Mouse (Mus musculus) limb, embryonic 12.5 days (tissue): ENCODE measurements around the gene Il1f10. TPM values are rescaled to one million over a fixed set of nuclear protein-coding genes. Genes with fewer than 3 reads are reported as not detected.
A peak's percentile ranks its signal among the peaks of the same experiment; 100 is the strongest.

Experiments used
- ATAC-seq: fragments of 200-750 bp; cut with Nextera tagmentation; 2 replicates; pipeline ENCODE4 v1.8.0; 2017; ENCODE audit warnings: low read depth, moderate TSS enrichment; ENCODE audit not compliant: insufficient number of reproducible peaks, insufficient read depth, low FRiP score, low TSS enrichment
- H3K27ac ChIP-seq: fragments of 300-500 bp; sonication (generic); 2 replicates; pipeline ENCODE4 v1.5.1; 2016; ENCODE audit warnings: mild to moderate bottlenecking, moderate library complexity
- H3K27me3 ChIP-seq: fragments of 300-500 bp; sonication (generic); 2 replicates; pipeline ENCODE4 v1.6.1; 2016; ENCODE audit warnings: mild to moderate bottlenecking, moderate library complexity
- H3K36me3 ChIP-seq: fragments of 300-500 bp; sonication (generic); 2 replicates; pipeline ENCODE4 v1.6.1; 2016; ENCODE audit warnings: mild to moderate bottlenecking, moderate library complexity
- H3K4me1 ChIP-seq: fragments of 300-500 bp; sonication (generic); replicated peaks from 2 replicates; pipeline ENCODE4 v1.6.1; 2016
- H3K4me2 ChIP-seq: fragments of 300-500 bp; sonication (generic); 2 replicates; pipeline ENCODE4 v1.6.1; 2016; ENCODE audit warnings: mild to moderate bottlenecking, moderate library complexity
- H3K4me3 ChIP-seq: fragments of 300-500 bp; sonication (generic); replicated peaks from 2 replicates; pipeline ENCODE4 v1.5.1; 2016; ENCODE audit warnings: mild to moderate bottlenecking
- H3K9ac ChIP-seq: fragments of 300-500 bp; sonication (generic); replicated peaks from 2 replicates; pipeline ENCODE4 v1.6.1; 2016; ENCODE audit warnings: mild to moderate bottlenecking, moderate library complexity
- H3K9me3 ChIP-seq: fragments of 300-500 bp; sonication (generic); 2 replicates; pipeline ENCODE4 v1.6.1; 2016; ENCODE audit warnings: mild to moderate bottlenecking, moderate library complexity
- WGBS: fragments of 180-500 bp; shearing (Covaris S2); methylation state at CpG from one replicate; pipeline ENCODE4 v1.1.7; 2016; 5-methylcytosine and 5-hydroxymethylcytosine counted together
- polyA plus RNA-seq: library from polyadenylated mRNA; unstranded; fragments of >200 nt; fragmentation: Nextera tagmentation; extraction: Ambion mirVana; gene quantifications from 2 replicates; pipeline ENCODE4 v1.2.1, GENCODE M21; 2016

The Il1f10 gene
- polyA plus RNA-seq: not detected in 2 replicates

DNA sequence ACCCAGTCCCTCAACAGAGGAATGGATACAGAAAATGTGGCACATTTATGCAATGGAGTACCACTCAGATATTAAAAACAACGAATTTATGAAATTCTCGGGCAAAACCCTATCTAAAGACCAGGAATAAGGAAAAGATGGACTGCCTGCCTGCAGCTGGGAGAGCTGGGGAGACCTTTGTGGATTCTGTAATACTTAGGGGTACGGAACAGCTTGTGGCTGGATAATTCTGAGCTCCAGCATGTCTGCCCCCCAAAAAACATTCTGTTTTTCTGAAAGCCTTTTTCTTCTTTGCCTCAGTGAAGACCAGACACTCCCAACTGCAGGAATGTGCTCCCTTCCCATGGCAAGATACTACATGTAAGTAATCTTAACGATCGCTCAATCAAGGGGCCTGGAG is at the start of gene Il1f10:
TSS of gene Il1f10 (plus strand) at position 301 of the 400 bp plus-strand sequence.
- WGBS: 82% methylated on average over 5 of the region's 5 CpGs
- Histone ChIP-seq H3K27me3 (no peaks in the 10 kb centered on the region), H3K4me1 (0 out of 2 replicates have a peak, but pooled peaks cover 4% of the 10 kb centered on the region), H3K4me3 (no peak within 1 kb of the TSS), H3K36me3 (no peaks in the 10 kb centered on the region), H3K9me3 (no peaks in the 10 kb centered on the region), H3K27ac (no peak within 1 kb of the TSS), H3K9ac (no peak within 1 kb of the TSS), H3K4me2 (no peak within 1 kb of the TSS)
- no peak for ATAC-seq

DNA sequence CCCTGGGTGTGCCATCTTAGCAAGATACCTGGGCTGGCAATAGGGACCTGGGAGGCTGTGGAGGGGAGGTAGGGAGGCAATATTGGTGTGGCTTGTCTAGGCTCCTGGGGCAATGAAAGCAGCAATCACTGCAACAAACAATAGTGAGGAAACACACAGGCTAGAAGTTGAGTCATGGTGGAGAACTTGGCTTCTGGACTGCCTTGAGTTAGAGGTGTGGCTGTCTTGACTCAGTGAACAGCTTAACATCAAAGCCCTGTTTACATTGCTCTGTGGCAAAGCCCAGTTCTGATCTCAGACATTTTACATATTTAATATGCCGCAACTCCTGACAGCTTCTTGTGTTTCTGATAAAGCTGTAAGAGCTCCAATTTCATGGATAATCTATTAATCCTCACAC is 23.5 kb upstream of the Il1f10 start:
- H3K36me3 ChIP-seq: no peaks in the 10 kb centered on the region
- no peak overlapping the region for H3K4me3 ChIP-seq
- 86% methylated on average over 1 of the region's 1 CpGs for WGBS
- no peak overlapping the region for H3K9ac ChIP-seq
- ATAC-seq: no peak
- H3K27ac ChIP-seq: no peak overlapping the region
- H3K9me3 ChIP-seq: no peaks in the 10 kb centered on the region
- no peaks in the 10 kb centered on the region for H3K27me3 ChIP-seq
- H3K4me1 ChIP-seq: no peaks in the 10 kb centered on the region
- no peak overlapping the region for H3K4me2 ChIP-seq

DNA sequence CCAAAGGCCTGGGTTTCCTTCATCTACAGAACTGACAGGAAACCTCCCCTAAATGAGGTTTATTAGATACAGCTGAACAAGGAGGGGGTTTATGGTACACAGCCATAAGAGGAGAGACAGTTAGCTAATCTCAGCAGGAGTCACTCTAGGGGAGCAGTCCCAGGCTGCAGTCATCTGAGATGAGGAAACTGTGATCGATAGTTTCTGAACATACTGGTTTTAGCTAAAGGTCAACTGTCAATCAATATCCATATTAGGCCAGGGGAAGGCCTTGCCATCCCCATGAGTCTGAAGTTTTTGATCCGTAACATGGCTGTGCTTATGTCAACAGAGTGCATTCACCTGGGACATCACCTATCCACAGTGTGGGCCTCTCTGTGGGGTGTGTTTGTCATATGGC is 17.4 kb upstream of the Il1f10 start:
- Histone ChIP-seq H3K4me2 (no peak overlapping the region), H3K4me3 (no peak overlapping the region), H3K9me3 (no peaks in the 10 kb centered on the region), H3K36me3 (no peaks in the 10 kb centered on the region), H3K27ac (no peak overlapping the region), H3K9ac (no peak overlapping the region), H3K4me1 (no peaks in the 10 kb centered on the region), H3K27me3 (no peaks in the 10 kb centered on the region)
- WGBS: 77% methylated on average over 2 of the region's 2 CpGs
- no peak for ATAC-seq

DNA sequence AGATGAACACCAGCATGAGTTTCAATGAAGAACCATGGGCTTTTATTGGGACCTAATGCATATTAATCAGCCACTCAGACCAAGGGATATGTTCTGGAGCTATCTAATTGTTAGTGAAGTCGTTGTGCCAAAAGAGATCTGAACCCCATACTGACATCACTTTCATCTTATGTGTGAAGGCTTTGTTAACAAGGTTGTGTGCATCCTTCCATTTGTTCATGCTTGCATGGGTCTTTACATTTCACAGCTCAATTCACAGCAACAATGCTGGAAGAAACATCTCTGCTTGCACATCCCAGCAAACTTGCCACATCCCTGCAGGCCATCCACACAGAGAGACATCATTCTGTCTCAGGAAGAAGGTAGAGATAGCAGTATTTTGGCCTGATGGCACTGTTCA is 15.8 kb upstream of the Il1f10 start:
- Histone ChIP-seq H3K9me3 (no peaks in the 10 kb centered on the region), H3K4me3 (no peak overlapping the region), H3K4me2 (no peak overlapping the region), H3K36me3 (no peaks in the 10 kb centered on the region), H3K27me3 (no peaks in the 10 kb centered on the region), H3K9ac (no peak overlapping the region), H3K4me1 (no peaks in the 10 kb centered on the region), H3K27ac (no peak overlapping the region)
- WGBS: 46% methylated on average over 1 of the region's 1 CpGs
- ATAC-seq: no peak

DNA sequence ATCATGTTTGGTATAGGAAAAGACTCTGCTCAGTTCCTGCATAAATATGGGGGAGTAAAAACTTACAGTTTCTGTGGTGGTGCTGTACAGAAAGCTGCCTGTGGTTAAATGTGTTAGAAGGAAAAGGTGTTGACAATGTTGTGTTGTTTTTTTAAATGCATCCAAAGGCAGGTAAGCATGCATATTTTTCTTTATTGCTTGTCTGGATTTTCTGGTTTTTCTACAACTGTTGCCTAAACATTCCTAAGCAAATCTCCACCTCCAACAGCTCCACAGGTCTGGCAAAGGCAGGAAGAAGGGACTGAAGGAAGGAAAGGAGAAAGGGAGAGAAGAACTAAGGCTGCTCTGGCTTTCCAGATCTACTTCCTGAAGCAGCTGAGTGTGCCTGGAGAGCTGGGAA is 14.3 kb upstream of the Il1f10 start, which contains the start of gene Il1f5:
TSS of gene Il1f5 (plus strand) at position 301 of the 400 bp plus-strand sequence.
- no peaks in the 10 kb centered on the region for H3K4me1 ChIP-seq
- H3K36me3 ChIP-seq: no peaks in the 10 kb centered on the region
- no peak within 1 kb of the TSS for H3K9ac ChIP-seq
- no peak within 1 kb of the TSS for H3K27ac ChIP-seq
- H3K4me2 ChIP-seq: no peak within 1 kb of the TSS
- no peaks in the 10 kb centered on the region for H3K9me3 ChIP-seq
- H3K27me3 ChIP-seq: no peaks in the 10 kb centered on the region
- no peak within 1 kb of the TSS for H3K4me3 ChIP-seq
- no peak for ATAC-seq

DNA sequence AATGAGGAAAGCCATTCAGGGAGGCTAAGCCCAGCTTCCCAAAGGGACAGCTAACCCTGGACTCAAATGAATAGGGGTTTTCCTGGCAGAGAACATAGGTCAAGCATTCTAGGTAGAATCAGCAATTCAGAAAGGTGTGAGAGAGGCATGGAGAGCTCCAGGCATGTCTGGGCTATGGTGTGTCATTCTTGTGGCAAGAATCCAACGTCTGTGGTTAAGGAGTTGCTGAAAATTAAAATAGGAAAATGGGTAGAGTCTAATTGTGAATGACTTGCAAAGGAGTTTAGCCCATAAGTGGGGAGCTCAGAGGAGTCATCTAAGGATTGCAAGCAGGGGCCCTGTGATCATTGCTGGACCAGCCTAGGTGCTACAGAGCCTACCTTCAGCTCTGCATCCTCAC is 3.6 kb downstream of the Il1f10 start:
- ATAC-seq: no peak
- Histone ChIP-seq H3K9ac (no peak overlapping the region), H3K4me1 (no peaks in the 10 kb centered on the region), H3K27me3 (no peaks in the 10 kb centered on the region), H3K4me2 (no peak overlapping the region), H3K4me3 (no peak overlapping the region), H3K9me3 (no peaks in the 10 kb centered on the region), H3K27ac (no peak overlapping the region), H3K36me3 (no peaks in the 10 kb centered on the region)
- 58% methylated on average over 1 of the region's 1 CpGs for WGBS

DNA sequence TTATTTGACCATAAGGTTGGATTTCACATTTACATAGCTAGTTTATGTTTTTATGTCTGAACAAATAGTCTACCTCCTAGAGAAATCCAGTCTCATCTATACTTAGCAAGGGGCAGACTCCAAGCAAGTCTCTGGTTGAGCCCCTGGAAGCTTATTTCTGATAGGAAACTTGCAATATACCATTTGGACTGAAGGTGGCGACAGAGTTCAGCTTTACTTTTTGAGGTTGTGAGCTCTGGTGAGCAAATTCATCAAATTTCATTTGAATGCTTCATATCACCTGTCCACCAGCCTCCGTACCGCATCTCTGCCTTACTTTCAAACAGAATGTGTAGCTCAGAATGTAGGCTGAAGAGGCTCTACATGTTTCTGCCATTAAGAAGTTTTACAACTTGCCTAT is 5.8 kb downstream of the Il1f10 start:
- Histone ChIP-seq H3K4me1 (no peaks in the 10 kb centered on the region), H3K4me2 (no peak overlapping the region), H3K9ac (no peak overlapping the region), H3K4me3 (no peak overlapping the region), H3K36me3 (no peaks in the 10 kb centered on the region), H3K27me3 (no peaks in the 10 kb centered on the region), H3K27ac (no peak overlapping the region), H3K9me3 (no peaks in the 10 kb centered on the region)
- WGBS: 13% methylated on average over 3 of the region's 3 CpGs
- ATAC-seq: no peak

DNA sequence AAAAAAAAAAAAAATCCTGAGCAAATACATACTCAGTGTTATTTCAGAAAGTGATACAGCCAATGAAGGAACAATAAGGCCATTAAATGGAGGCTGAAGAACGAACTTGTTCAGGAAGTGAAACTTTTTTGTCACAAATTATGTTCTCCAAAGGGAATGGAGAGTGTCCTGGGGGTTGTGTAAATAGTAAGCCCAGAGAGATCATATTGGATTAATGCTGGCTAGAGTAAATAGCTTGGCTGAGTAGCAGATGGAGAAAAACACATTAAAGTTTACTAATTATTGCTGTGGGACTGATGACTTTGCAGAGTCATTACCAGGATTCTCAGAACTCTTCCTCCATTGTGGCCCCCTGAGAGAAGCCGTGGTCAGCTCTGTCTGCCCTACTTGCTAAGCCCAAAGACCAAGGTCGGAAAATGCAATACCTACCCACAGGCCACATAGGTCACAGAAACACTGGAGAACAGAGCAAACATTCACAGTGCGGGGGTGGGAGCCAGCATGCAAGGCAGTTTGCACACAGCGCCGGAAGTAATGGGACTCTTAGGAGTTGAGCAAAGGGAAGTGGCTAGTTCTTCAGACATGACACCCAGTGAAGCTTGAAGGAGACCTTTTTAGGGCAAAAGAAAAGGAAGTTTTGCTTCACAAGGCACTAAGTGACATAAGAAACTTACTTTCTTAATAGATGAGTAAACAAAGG is 20.5 kb downstream of the Il1f10 start:
- H3K4me2 ChIP-seq: no peak overlapping the region
- H3K9ac ChIP-seq: no peak overlapping the region
- no peak for ATAC-seq
- 73% methylated on average over 6 of the region's 6 CpGs for WGBS
- 0 out of 2 replicates have a peak, but pooled peaks cover 3% of the 10 kb centered on the region for H3K4me1 ChIP-seq
- H3K4me3 ChIP-seq: no peak overlapping the region
- H3K27ac ChIP-seq: no peak overlapping the region
- no peaks in the 10 kb centered on the region for H3K27me3 ChIP-seq
- H3K9me3 ChIP-seq: no peaks in the 10 kb centered on the region
- no peaks in the 10 kb centered on the region for H3K36me3 ChIP-seq

DNA sequence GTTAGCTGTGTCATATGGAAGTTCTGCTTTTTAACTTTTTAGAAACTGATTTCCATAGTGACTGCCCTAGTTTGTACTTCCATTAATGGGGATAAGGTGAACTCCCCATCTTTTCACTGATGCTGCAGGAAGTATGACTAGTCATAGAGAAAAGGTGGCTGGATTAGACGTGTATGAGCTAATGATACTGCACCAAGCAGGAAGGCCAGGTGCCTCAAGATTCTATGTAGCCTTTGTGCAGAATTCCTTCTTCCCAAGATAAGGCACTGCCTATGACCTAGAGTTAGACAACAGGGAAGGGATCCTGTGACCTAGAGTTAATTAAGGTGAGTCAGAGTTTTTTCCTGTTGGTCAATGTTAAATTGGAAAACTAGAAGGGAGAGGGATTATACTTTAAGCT is 25.9 kb downstream of the Il1f10 start:
- H3K9ac ChIP-seq: no peak overlapping the region
- no peak overlapping the region for H3K4me3 ChIP-seq
- no peaks in the 10 kb centered on the region for H3K27me3 ChIP-seq
- H3K27ac ChIP-seq: no peak overlapping the region
- no peak overlapping the region for H3K4me2 ChIP-seq
- no peak for ATAC-seq
- H3K4me1 ChIP-seq: no peaks in the 10 kb centered on the region
- 71% methylated on average over 1 of the region's 1 CpGs for WGBS
- no peaks in the 10 kb centered on the region for H3K36me3 ChIP-seq
- no peaks in the 10 kb centered on the region for H3K9me3 ChIP-seq

DNA sequence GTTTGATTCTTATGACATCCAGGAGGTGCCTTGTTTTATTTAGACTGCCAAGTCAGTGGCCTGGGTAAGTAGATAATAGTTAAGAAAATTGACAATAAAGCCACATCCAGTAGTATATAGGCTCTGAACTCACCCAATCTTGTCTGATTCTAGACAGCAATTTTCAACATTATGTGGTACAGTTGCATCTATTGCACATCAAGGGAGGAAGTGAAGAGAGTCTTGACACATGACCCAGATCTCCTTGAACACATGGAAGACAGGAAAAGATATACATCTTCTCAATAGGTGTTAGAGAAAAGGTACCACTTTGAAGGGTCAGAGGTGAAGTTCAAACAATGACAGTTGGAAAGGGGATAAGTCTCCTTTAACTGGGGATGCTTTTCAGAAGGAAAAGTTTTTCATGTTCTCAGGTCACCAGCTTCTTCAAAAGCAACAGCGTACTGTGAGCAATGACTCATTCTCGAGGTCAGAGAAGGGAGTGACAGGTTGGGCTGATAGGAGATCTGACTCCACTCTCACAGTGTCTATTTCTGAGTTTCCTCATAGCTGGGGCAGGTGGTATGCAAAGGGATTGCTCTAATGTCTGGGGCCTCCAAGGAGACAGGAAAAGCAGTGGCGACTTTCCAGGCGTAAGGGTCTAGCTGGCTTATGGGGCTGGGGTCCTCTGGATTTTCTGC is 27.1 kb downstream of the Il1f10 start:
- ATAC-seq: no peak
- H3K27me3 ChIP-seq: no peaks in the 10 kb centered on the region
- H3K9me3 ChIP-seq: no peaks in the 10 kb centered on the region
- no peaks in the 10 kb centered on the region for H3K4me1 ChIP-seq
- no peak overlapping the region for H3K27ac ChIP-seq
- WGBS: 85% methylated on average over 4 of the region's 4 CpGs
- no peak overlapping the region for H3K4me3 ChIP-seq
- no peak overlapping the region for H3K9ac ChIP-seq
- H3K36me3 ChIP-seq: no peaks in the 10 kb centered on the region
- H3K4me2 ChIP-seq: no peak overlapping the region

DNA sequence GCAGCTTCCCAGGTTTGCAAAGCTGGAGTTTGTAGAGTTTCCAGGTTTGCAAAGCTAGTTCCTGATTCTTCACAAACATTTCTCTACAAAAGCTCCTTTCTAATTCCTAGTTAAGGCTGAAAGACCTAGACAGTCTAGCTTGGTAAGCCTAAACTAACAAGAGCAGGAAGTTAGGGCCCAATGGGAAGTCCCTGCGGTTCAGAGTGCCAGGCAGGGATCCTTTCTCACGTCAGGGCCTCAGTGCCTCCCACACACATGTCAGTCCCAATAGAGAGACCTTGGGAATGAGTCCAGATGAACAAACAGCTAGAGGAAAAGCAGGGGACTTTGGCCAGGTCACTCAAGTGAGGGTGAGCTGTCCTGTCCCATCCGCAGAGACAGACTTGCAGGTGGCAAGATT is 44.3 kb downstream of the Il1f10 start:
- WGBS: 55% methylated on average over 3 of the region's 3 CpGs
- no peak overlapping the region for H3K4me3 ChIP-seq
- H3K36me3 ChIP-seq: no peaks in the 10 kb centered on the region
- no peak overlapping the region for H3K9ac ChIP-seq
- no peak overlapping the region for H3K4me2 ChIP-seq
- no peak for ATAC-seq
- H3K27ac ChIP-seq: 0 out of 2 replicates have a peak overlapping the region, but pooled peaks have one; percentile 14
- 0 out of 2 replicates have a peak, but pooled peaks cover 5% of the 10 kb centered on the region for H3K4me1 ChIP-seq
- H3K9me3 ChIP-seq: no peaks in the 10 kb centered on the region
- no peaks in the 10 kb centered on the region for H3K27me3 ChIP-seq
